In the genomic region with DNA sequence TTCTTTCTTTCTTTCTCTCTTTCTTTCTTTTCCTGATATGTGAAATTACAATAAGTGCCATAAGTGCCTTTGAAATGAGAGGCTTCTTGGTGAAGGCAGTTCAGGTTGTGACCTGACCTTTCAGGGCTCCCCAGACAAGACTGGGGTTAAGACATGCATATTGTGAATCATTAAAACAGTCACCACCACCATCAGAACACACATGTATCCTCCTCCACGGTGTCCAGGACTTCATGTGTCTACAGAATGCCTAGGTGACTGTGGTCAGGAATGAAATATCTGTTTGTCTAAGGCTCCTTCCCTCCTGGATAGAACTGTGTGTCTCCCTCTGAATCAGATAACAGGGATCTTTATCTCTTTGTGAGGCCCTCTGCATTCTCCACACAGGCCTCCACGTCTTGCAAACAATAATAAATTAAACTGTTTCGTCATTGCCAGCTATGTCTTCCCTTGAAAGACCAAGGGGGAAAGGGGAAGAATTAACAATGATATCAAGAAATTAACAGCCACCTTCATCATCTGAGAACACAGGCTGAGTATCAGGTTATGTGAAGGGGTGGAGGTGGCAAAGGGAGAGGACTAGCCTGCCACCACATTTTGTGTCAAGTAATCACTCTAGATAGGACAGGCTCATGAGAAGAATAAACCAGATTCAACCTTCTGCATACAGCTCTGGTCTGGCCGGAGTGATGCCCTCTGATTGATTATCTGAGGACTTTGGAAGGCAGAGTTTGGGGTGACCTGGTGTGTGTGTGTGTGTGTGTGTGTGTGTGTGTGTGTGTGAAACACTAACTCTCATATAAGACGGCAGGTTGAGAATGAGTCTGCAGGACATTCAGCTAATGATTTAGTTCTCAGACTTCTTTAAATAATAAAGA, we compare ENCODE assay signal across 9 mouse cellular contexts. TPM values are rescaled to one million over a fixed set of nuclear protein-coding genes. Genes with fewer than 3 reads are reported as not detected.
A peak's percentile ranks its signal among the peaks of the same experiment; 100 is the strongest.
DNase-seq lines count a peak whose midpoint lies in the region; ATAC-seq and TF ChIP-seq lines count a peak whose summit lies in the region.
"Had no signal": no experiment of that assay in that cellular context is flagged by ENCODE, and none has a peak within 500 bp of the region (broad histone marks: within the 10 kb centered on the region; RNA-seq: fewer than 3 reads in every experiment).

No protein-coding gene starts in this region.

- peaks cover 9% of the 10 kb centered on the region for H3K4me1 ChIP-seq in heart, embryonic 10.5 days
- no peaks in the 10 kb centered on the region for H3K4me1 ChIP-seq in heart, postnatal 0 days (ENCODE audit: control insufficient read depth, insufficient read depth)
- H3K4me1 ChIP-seq in midbrain, embryonic 10.5 days: peaks cover 72% of the 10 kb centered on the region

- peak overlapping the region; percentile 82 for H3K4me3 ChIP-seq in heart, embryonic 10.5 days
- H3K4me3 ChIP-seq in heart, postnatal 0 days (ENCODE audit: low read depth, low read length): peak overlapping the region; percentile 65
- H3K4me3 ChIP-seq in midbrain, embryonic 10.5 days: peak overlapping the region; percentile 89
- H3K4me3 ChIP-seq: megakaryocyte, embryonic 14.5 days had no signal

- no peak for TF ChIP-seq CTCF in brain, embryonic 14.5 days (IDR thresholded peaks at IDR 0.05; ENCODE audit: borderline replicate concordance, extremely low read depth, insufficient read depth, insufficient read length)
- no peak for TF ChIP-seq CTCF in heart, postnatal 0 days (IDR thresholded peaks at IDR 0.05; ENCODE audit: low read depth)

- DNase-seq in heart, embryonic 10.5 days (ENCODE audit: low spot score): no peak
- no peak for DNase-seq in heart, postnatal 25 days (ENCODE audit: low spot score)
- peak; percentile 19 for DNase-seq in brain, embryonic 14.5 days (ENCODE audit: low read depth)
- no peak for DNase-seq in heart, postnatal 0 days (ENCODE audit: low spot score)
- no peak for DNase-seq in midbrain, embryonic 10.5 days (ENCODE audit: low spot score)
- DNase-seq in gastrocnemius, postnatal 25 days: no peak
- DNase-seq in gastrocnemius, adult 8-10 months (ENCODE audit: low spot score in 2 of 2): no peak

- peaks cover 27% of the 10 kb centered on the region for H3K36me3 ChIP-seq in heart, embryonic 10.5 days
- 0 out of 2 replicates have a peak, but pooled peaks cover 9% of the 10 kb centered on the region for H3K36me3 ChIP-seq in heart, postnatal 0 days (replicated peaks; ENCODE audit: control insufficient read depth, insufficient read depth, low read length)
- H3K36me3 ChIP-seq in midbrain, embryonic 10.5 days: peaks cover 62% of the 10 kb centered on the region

- intact Hi-C loops in heart, postnatal 25 days (cut with DNase I): no loop called here

- peak overlapping the region; percentile 87; the same call in 1 of the 2 replicates for H3K9ac ChIP-seq in heart, postnatal 0 days (replicated peaks; ENCODE audit: low read depth, low read length)

- TF ChIP-seq POLR2A in brain, embryonic 14.5 days (IDR thresholded peaks at IDR 0.05; ENCODE audit: borderline replicate concordance, extremely low read depth, insufficient read depth, insufficient read length, poor library complexity, severe bottlenecking): no peak

- WGBS in heart, embryonic 10.5 days: 29% methylated on average over 5 of the region's 5 CpGs
- 38% methylated on average over 5 of the region's 5 CpGs for WGBS in heart, postnatal 0 days
- WGBS in midbrain, embryonic 10.5 days: 8% methylated on average over 5 of the region's 5 CpGs

- no peak for ATAC-seq in heart, postnatal 0 days (ENCODE audit: insufficient read depth, low read depth)
- no peak for ATAC-seq in megakaryocyte progenitor cell, adult 5-6 weeks (replicated peaks; ENCODE audit: poor library complexity)

- peak overlapping the region; percentile 96 for H3K27ac ChIP-seq in heart, embryonic 10.5 days
- no peak overlapping the region for H3K27ac ChIP-seq in heart, postnatal 0 days (ENCODE audit: low read depth)
- peak overlapping the region; percentile 99 for H3K27ac ChIP-seq in midbrain, embryonic 10.5 days (replicated peaks)

- no peaks in the 10 kb centered on the region for H3K9me3 ChIP-seq in heart, embryonic 10.5 days
- no peaks in the 10 kb centered on the region for H3K9me3 ChIP-seq in heart, postnatal 0 days (replicated peaks; ENCODE audit: control insufficient read depth, low read length)
- H3K9me3 ChIP-seq in midbrain, embryonic 10.5 days (replicated peaks): no peaks in the 10 kb centered on the region

- peaks cover 40% of the 10 kb centered on the region for H3K27me3 ChIP-seq in heart, embryonic 10.5 days (ENCODE audit: insufficient read depth, poor library complexity, severe bottlenecking)
- peaks cover 73% of the 10 kb centered on the region for H3K27me3 ChIP-seq in heart, postnatal 0 days (ENCODE audit: control insufficient read depth, insufficient read depth, low read length)
- peaks cover 79% of the 10 kb centered on the region for H3K27me3 ChIP-seq in midbrain, embryonic 10.5 days (ENCODE audit: low read depth, poor library complexity, severe bottlenecking)

- no peak for TF ChIP-seq EP300 in heart, postnatal 0 days (IDR thresholded peaks at IDR 0.05; ENCODE audit: low read depth)

- H3K4me2 ChIP-seq in heart, postnatal 0 days (ENCODE audit: low read depth, low read length): peak overlapping the region; percentile 70

RNA-seq across cellular contexts. Expression of gene Nr2f2, which starts 10.6 kb away (rescaled TPM):
- 16.2 and 48.0 TPM in 2 replicates for polyA plus RNA-seq in heart, embryonic 10.5 days (2016; fragmentation: Nextera tagmentation; extraction: Ambion mirVana)
- 10 to 100 TPM; 19.9 to 25.0 TPM for total RNA-seq in heart, postnatal 25 days (2021)
- polyA plus RNA-seq in brain, embryonic 14.5 days (2012; rRNA removed): 244 and 291 TPM in 2 replicates
- 7.5 and 8.3 TPM in 2 replicates for total RNA-seq in heart, postnatal 0 days (2014; rRNA removed; ENCODE audit: low replicate concordance)
- polyA plus RNA-seq in heart, postnatal 0 days (2015; fragmentation: Nextera tagmentation; extraction: Ambion mirVana): 18.2 and 18.9 TPM in 2 replicates
- polyA plus RNA-seq in midbrain, embryonic 10.5 days (2016; fragmentation: Nextera tagmentation; extraction: Ambion mirVana): 86.8 and 89.2 TPM in 2 replicates
- total RNA-seq in megakaryocyte progenitor cell, adult 5-6 weeks (2015): not detected in 2 replicates
- not detected in 2 replicates for total RNA-seq in megakaryocyte progenitor cell, adult 5-6 weeks (2017)
- 10 to 100 TPM; 15.1 to 21.7 TPM for total RNA-seq in gastrocnemius, postnatal 25 days (2021)
- total RNA-seq in gastrocnemius, adult 8-10 months (2022): 10 to 100 TPM; 18.0 to 21.0 (median 20.2) TPM
